Mouse (Mus musculus): ENCODE measurements around the gene Sh3kbp1.

GRCm38 (mm10) chrX:159856866-159857265 is 229.8 kb downstream of the Sh3kbp1 start:
- TF ChIP-seq CTCF (IDR thresholded peaks at IDR 0.05), result no peak
- no peak for TF ChIP-seq EP300 (IDR thresholded peaks at IDR 0.05)
